Mouse (Mus musculus) liver (tissue): ENCODE measurements around the gene Htt.
"Not testable (repeated sequence)": the region's sequence is repeated elsewhere in the genome, so short reads cannot be mapped to it uniquely, and the experiment has no call there.

Source experiments
- DNase-seq: peaks from one replicate; pipeline ENCODE4 v3.0.0-alpha.2; 2020; ENCODE audit warnings: mixed read lengths

Htt gene

GRCm38 (mm10) chr5:34761509-34761908 is at the start of gene Htt:
Gene Htt (plus strand): TSS chr5:34761740.
- peak; percentile 97 for DNase-seq

GRCm38 (mm10) chr5:34714371-34714770 is 47.2 kb upstream of the Htt start:
- DNase-seq, result not testable (repeated sequence)

GRCm38 (mm10) chr5:34714816-34715215 is 46.7 kb upstream of the Htt start:
- no peak for DNase-seq

GRCm38 (mm10) chr5:34729141-34729540 is 32.4 kb upstream of the Htt start:
- DNase-seq, result no peak

GRCm38 (mm10) chr5:34730255-34730654 is 31.3 kb upstream of the Htt start:
- peak; percentile 26 for DNase-seq

- DNase-seq, result no peak
Observed at GRCm38 (mm10) chr5:34751477-34751876, 10.1 kb upstream of the Htt start.

GRCm38 (mm10) chr5:34758762-34759161 is 2.8 kb upstream of the Htt start:
- no peak for DNase-seq

GRCm38 (mm10) chr5:34760850-34761508 is 561 bp upstream of the Htt start:
- DNase-seq, result no peak

GRCm38 (mm10) chr5:34761934-34762611 is 533 bp downstream of the Htt start:
- DNase-seq, result peak; percentile 63

- DNase-seq, result no peak
Observed at GRCm38 (mm10) chr5:34771818-34772217, 10.3 kb downstream of the Htt start.

- no peak for DNase-seq
Observed at GRCm38 (mm10) chr5:34772696-34773245, 11.2 kb downstream of the Htt start.

GRCm38 (mm10) chr5:34773392-34773791 is 11.9 kb downstream of the Htt start:
- no peak for DNase-seq

- no peak for DNase-seq
Observed at GRCm38 (mm10) chr5:34785027-34785426, 23.5 kb downstream of the Htt start.

GRCm38 (mm10) chr5:34791141-34791540 is 29.6 kb downstream of the Htt start:
- no peak for DNase-seq

- DNase-seq, result peak; percentile 34
Observed at GRCm38 (mm10) chr5:34800292-34800953, 38.9 kb downstream of the Htt start.

GRCm38 (mm10) chr5:34806038-34806437 is 44.5 kb downstream of the Htt start:
- no peak for DNase-seq

- no peak for DNase-seq
Observed at GRCm38 (mm10) chr5:34822431-34823149, 61.0 kb downstream of the Htt start.

- no peak for DNase-seq
Observed at GRCm38 (mm10) chr5:34854079-34854478, 92.5 kb downstream of the Htt start.

GRCm38 (mm10) chr5:34865367-34865766 is 103.8 kb downstream of the Htt start:
- peak; percentile 49 for DNase-seq

GRCm38 (mm10) chr5:34880307-34880706 is 118.8 kb downstream of the Htt start:
- DNase-seq, result peak; percentile 31

GRCm38 (mm10) chr5:34881023-34881422 is 119.5 kb downstream of the Htt start:
- DNase-seq, result peak; percentile 49

- no peak for DNase-seq
Observed at GRCm38 (mm10) chr5:34885250-34885649, 123.7 kb downstream of the Htt start.

GRCm38 (mm10) chr5:34889252-34889651 is 127.7 kb downstream of the Htt start:
- DNase-seq, result no peak
